Mouse (Mus musculus): ENCODE measurements around the gene Itgb2. TPM values are rescaled to one million over a fixed set of nuclear protein-coding genes. Genes with fewer than 3 reads are reported as not detected.
A peak's percentile ranks its signal among the peaks of the same experiment; 100 is the strongest.

Itgb2 gene
- polyA plus RNA-seq, 1 experiment from 2014 or later: 0.59 TPM

DNA sequence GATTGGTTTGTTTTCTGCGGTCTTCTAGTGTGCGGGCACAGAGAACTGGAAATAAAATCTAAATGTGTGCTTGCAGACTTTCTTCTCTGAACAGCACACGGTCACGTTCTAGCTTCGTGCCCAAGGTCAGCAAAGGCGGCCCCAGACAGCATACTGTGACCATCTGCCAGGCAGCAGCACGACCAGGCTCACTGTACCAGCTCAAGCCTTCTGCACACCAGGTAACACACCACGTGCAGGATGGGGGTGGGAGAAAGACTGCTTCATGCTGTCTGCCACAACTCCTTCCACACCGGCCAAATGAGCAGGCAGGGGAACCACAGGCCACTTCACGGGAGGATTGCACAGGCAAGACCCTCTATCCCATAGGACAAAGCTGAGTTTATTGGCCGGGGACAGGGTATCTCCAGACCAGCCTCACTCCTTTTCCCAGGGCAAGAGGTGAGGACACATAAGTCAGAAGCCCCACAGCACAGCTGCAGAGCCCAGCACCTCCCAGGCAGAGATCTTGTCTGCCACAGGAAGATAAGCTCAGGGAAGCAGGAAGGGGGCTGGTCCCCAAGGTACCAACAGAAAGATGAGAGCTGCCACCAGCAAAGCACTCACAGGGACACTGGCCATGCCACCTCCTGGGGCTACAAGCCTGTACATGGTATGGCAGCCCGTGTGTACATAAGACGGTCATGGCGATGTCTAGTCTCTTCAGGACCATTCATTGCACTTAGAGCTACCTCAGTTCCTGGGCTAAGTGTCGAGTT is 19.6 kb upstream of the Itgb2 start:
- no peak for ATAC-seq (ENCODE audit: low FRiP score)
- H3K27ac ChIP-seq (ENCODE audit: low read depth, low read length): no peak overlapping the region
- H3K9ac ChIP-seq (ENCODE audit: low read length): no peak overlapping the region
- H3K36me3 ChIP-seq (ENCODE audit: control insufficient read depth, insufficient read depth, low read length): peaks cover 8% of the 10 kb centered on the region; the same call in 1 of the 2 replicates
- no peak for DNase-seq (ENCODE audit: low spot score, missing footprints)
- H3K9me3 ChIP-seq (ENCODE audit: control insufficient read depth, low read length): no peaks in the 10 kb centered on the region
- H3K27me3 ChIP-seq (ENCODE audit: control insufficient read depth, insufficient read depth, low read length): no peaks in the 10 kb centered on the region
- no peak overlapping the region for H3K4me3 ChIP-seq (ENCODE audit: low read depth, low read length)
- no peak overlapping the region for H3K4me2 ChIP-seq
- WGBS: 84% methylated on average over 15 of the region's 15 CpGs
- peaks cover 7% of the 10 kb centered on the region for H3K4me1 ChIP-seq (ENCODE audit: control insufficient read depth, insufficient read depth, low read length)

- H3K27ac ChIP-seq (ENCODE audit: low read depth, low read length): peak within 1 kb of the TSS; percentile 42
- peak; percentile 89 for ATAC-seq (ENCODE audit: low FRiP score)
- H3K4me3 ChIP-seq (ENCODE audit: low read depth, low read length): peak within 1 kb of the TSS; percentile 91
- H3K36me3 ChIP-seq (ENCODE audit: control insufficient read depth, insufficient read depth, low read length): peaks cover 4% of the 10 kb centered on the region; the same call in 1 of the 2 replicates
- H3K27me3 ChIP-seq (ENCODE audit: control insufficient read depth, insufficient read depth, low read length): no peaks in the 10 kb centered on the region
- H3K4me2 ChIP-seq: peak within 1 kb of the TSS; percentile 88
- H3K9ac ChIP-seq (ENCODE audit: low read length): peak within 1 kb of the TSS; percentile 90
- 1% methylated on average over 75 of the region's 75 CpGs for WGBS
- no peaks in the 10 kb centered on the region for H3K9me3 ChIP-seq (ENCODE audit: control insufficient read depth, low read length)
- peaks cover 14% of the 10 kb centered on the region for H3K4me1 ChIP-seq (ENCODE audit: control insufficient read depth, insufficient read depth, low read length)
- DNase-seq (ENCODE audit: low spot score, missing footprints): peak; percentile 99
These were observed 14.4 kb upstream of the Itgb2 start, which contains the start of gene Fam207a for GRCm38 (mm10) chr10:77515385-77516348. Gene Fam207a, minus strand, starts transcription at chr10:77515785.

- ATAC-seq (ENCODE audit: low FRiP score) (peak; percentile 7; the same call in 1 of the 2 replicates), DNase-seq (ENCODE audit: low spot score, missing footprints) (no peak)
- peak overlapping the region; percentile 90 for H3K9ac ChIP-seq (ENCODE audit: low read length)
- H3K4me2 ChIP-seq: peak overlapping the region; percentile 88
- no peaks in the 10 kb centered on the region for H3K27me3 ChIP-seq (ENCODE audit: control insufficient read depth, insufficient read depth, low read length)
- H3K27ac ChIP-seq (ENCODE audit: low read depth, low read length): no peak overlapping the region
- H3K9me3 ChIP-seq (ENCODE audit: control insufficient read depth, low read length): no peaks in the 10 kb centered on the region
- H3K4me3 ChIP-seq (ENCODE audit: low read depth, low read length): peak overlapping the region; percentile 91
- peaks cover 14% of the 10 kb centered on the region for H3K4me1 ChIP-seq (ENCODE audit: control insufficient read depth, insufficient read depth, low read length)
- WGBS: 46% methylated on average over 14 of the region's 14 CpGs
- H3K36me3 ChIP-seq (ENCODE audit: control insufficient read depth, insufficient read depth, low read length): peaks cover 4% of the 10 kb centered on the region; the same call in 1 of the 2 replicates
These were observed 13.6 kb upstream of the Itgb2 start for GRCm38 (mm10) chr10:77516379-77516951.

- Histone ChIP-seq H3K4me2 (no peak overlapping the region), H3K27me3 (ENCODE audit: control insufficient read depth, insufficient read depth, low read length) (no peaks in the 10 kb centered on the region), H3K4me3 (ENCODE audit: low read depth, low read length) (no peak overlapping the region), H3K9me3 (ENCODE audit: control insufficient read depth, low read length) (no peaks in the 10 kb centered on the region), H3K27ac (ENCODE audit: low read depth, low read length) (no peak overlapping the region), H3K4me1 (ENCODE audit: control insufficient read depth, insufficient read depth, low read length) (peaks cover 14% of the 10 kb centered on the region), H3K9ac (ENCODE audit: low read length) (no peak overlapping the region), H3K36me3 (ENCODE audit: control insufficient read depth, insufficient read depth, low read length) (peaks cover 4% of the 10 kb centered on the region; the same call in 1 of the 2 replicates)
- ATAC-seq (ENCODE audit: low FRiP score): peak; percentile 36
- WGBS: 21% methylated on average over 20 of the region's 20 CpGs
- peak; percentile 92 for DNase-seq (ENCODE audit: low spot score, missing footprints)
These were observed 12.9 kb upstream of the Itgb2 start for GRCm38 (mm10) chr10:77517066-77517620.

DNA sequence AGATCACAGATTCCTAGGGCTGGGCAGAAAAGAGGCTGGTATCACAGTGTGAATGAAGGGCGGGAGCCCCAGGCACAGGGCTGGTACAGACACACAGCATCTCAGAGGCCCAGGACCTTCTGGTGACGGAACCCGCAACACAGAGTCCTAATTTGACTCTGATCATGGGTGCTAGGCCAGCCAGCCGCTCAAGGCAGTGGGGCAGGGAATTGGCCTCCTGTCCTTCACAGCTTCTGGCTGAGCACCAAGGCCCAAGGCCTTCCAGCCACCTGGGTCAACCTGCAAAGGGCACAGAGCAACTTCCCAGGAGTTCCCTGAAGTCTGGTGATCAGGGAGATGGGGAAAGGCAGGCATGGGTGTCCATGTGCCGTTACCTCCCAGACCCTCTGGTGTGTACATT is 12.3 kb upstream of the Itgb2 start:
- no peak for ATAC-seq (ENCODE audit: low FRiP score)
- no peaks in the 10 kb centered on the region for H3K9me3 ChIP-seq (ENCODE audit: control insufficient read depth, low read length)
- peaks cover 1% of the 10 kb centered on the region; the same call in 1 of the 2 replicates for H3K36me3 ChIP-seq (ENCODE audit: control insufficient read depth, insufficient read depth, low read length)
- H3K4me3 ChIP-seq (ENCODE audit: low read depth, low read length): no peak overlapping the region
- no peak for DNase-seq (ENCODE audit: low spot score, missing footprints)
- H3K4me2 ChIP-seq: no peak overlapping the region
- no peak overlapping the region for H3K9ac ChIP-seq (ENCODE audit: low read length)
- H3K4me1 ChIP-seq (ENCODE audit: control insufficient read depth, insufficient read depth, low read length): peaks cover 14% of the 10 kb centered on the region
- H3K27me3 ChIP-seq (ENCODE audit: control insufficient read depth, insufficient read depth, low read length): no peaks in the 10 kb centered on the region
- no peak overlapping the region for H3K27ac ChIP-seq (ENCODE audit: low read depth, low read length)
- 89% methylated on average over 5 of the region's 5 CpGs for WGBS

DNA sequence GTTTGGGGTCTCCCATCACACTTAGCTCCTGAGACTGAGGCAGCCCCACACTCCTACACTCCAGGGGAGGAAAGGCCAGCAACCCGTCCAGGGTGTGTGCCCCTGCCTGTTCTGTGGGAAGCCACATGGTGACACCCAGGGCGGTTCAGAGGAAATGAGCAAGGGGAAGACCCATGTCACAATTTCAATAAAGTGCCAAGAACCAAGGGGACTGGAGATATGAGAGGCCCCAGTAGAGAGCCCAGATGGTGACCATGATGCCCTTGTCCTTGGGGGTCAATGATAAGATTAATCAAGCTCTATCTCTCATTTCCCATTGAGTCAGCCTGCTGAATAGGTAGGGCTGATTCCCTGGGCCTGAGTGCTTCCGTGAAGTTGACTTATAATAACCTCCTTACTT is 10.9 kb upstream of the Itgb2 start:
- Histone ChIP-seq H3K9me3 (ENCODE audit: control insufficient read depth, low read length) (no peaks in the 10 kb centered on the region), H3K27ac (ENCODE audit: low read depth, low read length) (no peak overlapping the region), H3K4me2 (no peak overlapping the region), H3K9ac (ENCODE audit: low read length) (no peak overlapping the region), H3K4me3 (ENCODE audit: low read depth, low read length) (no peak overlapping the region), H3K36me3 (ENCODE audit: control insufficient read depth, insufficient read depth, low read length) (no peaks in the 10 kb centered on the region), H3K27me3 (ENCODE audit: control insufficient read depth, insufficient read depth, low read length) (no peaks in the 10 kb centered on the region), H3K4me1 (ENCODE audit: control insufficient read depth, insufficient read depth, low read length) (peaks cover 14% of the 10 kb centered on the region)
- no peak for ATAC-seq (ENCODE audit: low FRiP score)
- 85% methylated on average over 3 of the region's 3 CpGs for WGBS
- no peak for DNase-seq (ENCODE audit: low spot score, missing footprints)

DNA sequence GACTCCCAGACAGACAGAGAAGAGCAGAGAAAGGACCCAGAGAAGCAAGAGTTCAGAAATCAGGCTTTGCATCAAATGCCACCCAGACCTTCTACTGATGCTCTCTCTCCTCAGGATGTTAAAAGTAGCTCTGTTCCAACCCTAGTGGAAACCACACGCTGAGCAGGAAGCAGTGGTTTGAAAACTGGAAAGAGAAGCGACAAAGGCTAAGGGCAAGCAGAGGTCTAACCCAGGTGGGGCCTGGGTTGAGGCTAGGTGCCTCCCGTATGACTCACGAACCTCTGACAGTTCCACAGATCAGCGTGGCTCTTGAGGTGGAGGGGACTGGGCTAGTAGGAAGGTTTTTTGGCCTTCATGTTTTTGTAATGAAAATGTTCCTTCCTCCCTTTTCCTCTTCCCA is 9.6 kb upstream of the Itgb2 start:
- ATAC-seq (ENCODE audit: low FRiP score) (no peak), DNase-seq (ENCODE audit: low spot score, missing footprints) (no peak)
- peaks cover 7% of the 10 kb centered on the region for H3K4me1 ChIP-seq (ENCODE audit: control insufficient read depth, insufficient read depth, low read length)
- H3K27ac ChIP-seq (ENCODE audit: low read depth, low read length): no peak overlapping the region
- H3K27me3 ChIP-seq (ENCODE audit: control insufficient read depth, insufficient read depth, low read length): no peaks in the 10 kb centered on the region
- no peak overlapping the region for H3K4me2 ChIP-seq
- no peak overlapping the region for H3K4me3 ChIP-seq (ENCODE audit: low read depth, low read length)
- no peak overlapping the region for H3K9ac ChIP-seq (ENCODE audit: low read length)
- 93% methylated on average over 5 of the region's 5 CpGs for WGBS
- no peaks in the 10 kb centered on the region for H3K36me3 ChIP-seq (ENCODE audit: control insufficient read depth, insufficient read depth, low read length)
- H3K9me3 ChIP-seq (ENCODE audit: control insufficient read depth, low read length): no peaks in the 10 kb centered on the region

- DNase-seq (ENCODE audit: low spot score, missing footprints): peak; percentile 87
- Histone ChIP-seq H3K36me3 (ENCODE audit: control insufficient read depth, insufficient read depth, low read length) (no peaks in the 10 kb centered on the region), H3K27ac (ENCODE audit: low read depth, low read length) (no peak overlapping the region), H3K4me1 (ENCODE audit: control insufficient read depth, insufficient read depth, low read length) (no peaks in the 10 kb centered on the region; the same call in 1 of the 2 replicates), H3K27me3 (ENCODE audit: control insufficient read depth, insufficient read depth, low read length) (no peaks in the 10 kb centered on the region), H3K9me3 (ENCODE audit: control insufficient read depth, low read length) (no peaks in the 10 kb centered on the region), H3K4me2 (peak overlapping the region; percentile 53), H3K4me3 (ENCODE audit: low read depth, low read length) (peak overlapping the region; percentile 25), H3K9ac (ENCODE audit: low read length) (peak overlapping the region; percentile 59)
- 15% methylated on average over 18 of the region's 18 CpGs for WGBS
- no peak for ATAC-seq (ENCODE audit: low FRiP score)
These were observed 7.9 kb upstream of the Itgb2 start for GRCm38 (mm10) chr10:77522021-77522731.
